Mouse (Mus musculus) liver, embryonic 18 days (tissue): ENCODE measurements around the gene Ube2dnl2. TPM values are rescaled to one million over a fixed set of nuclear protein-coding genes. Genes with fewer than 3 reads are reported as not detected.

Experiments
- polyA plus RNA-seq: library from polyadenylated mRNA; depleted of rRNA; stranded (reverse); fragments of >200 nt; gene quantifications from 2 replicates; pipeline ENCODE4 v1.2.3, GENCODE M21; 2012; rRNA removed

Gene Ube2dnl2
- polyA plus RNA-seq: not detected in 2 replicates

DNA sequence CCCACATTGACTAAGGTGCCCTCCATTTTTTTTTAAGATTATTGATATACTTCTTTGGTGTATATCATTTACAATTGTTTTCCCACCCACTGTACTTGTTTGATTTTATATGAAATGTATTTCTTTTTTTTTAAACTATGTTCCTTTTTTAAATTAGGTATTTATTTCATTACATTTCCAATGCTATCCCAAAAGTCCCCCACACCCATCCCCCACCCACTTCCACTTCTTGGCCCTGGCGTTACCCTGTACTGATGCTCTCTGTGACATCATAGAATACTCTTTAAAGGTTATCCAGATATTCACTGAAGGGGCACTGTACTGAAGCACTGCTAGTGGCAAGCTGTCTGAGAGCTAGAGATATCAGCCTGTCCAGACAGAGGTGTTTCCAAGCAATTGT lies at the start of gene Ube2dnl2:
Gene Ube2dnl2 (plus strand): TSS at position 301 of the 400 bp plus-strand sequence.

GRCm38 (mm10) chrX:114904712-114905111 lies 2.7 kb upstream of the Ube2dnl2 start, which contains the start of gene Ube2dnl1:
Gene Ube2dnl1, plus strand, starts transcription at chrX:114905012.

Other genes starting within 250 kb of the Ube2dnl2 start
- not detected in 2 replicates for gene Ube2dnl1, start 2.6 kb upstream of the Ube2dnl2 start, polyA plus RNA-seq